Comparison of ENCODE assay signal across 8 mouse cellular contexts in the genomic region with DNA sequence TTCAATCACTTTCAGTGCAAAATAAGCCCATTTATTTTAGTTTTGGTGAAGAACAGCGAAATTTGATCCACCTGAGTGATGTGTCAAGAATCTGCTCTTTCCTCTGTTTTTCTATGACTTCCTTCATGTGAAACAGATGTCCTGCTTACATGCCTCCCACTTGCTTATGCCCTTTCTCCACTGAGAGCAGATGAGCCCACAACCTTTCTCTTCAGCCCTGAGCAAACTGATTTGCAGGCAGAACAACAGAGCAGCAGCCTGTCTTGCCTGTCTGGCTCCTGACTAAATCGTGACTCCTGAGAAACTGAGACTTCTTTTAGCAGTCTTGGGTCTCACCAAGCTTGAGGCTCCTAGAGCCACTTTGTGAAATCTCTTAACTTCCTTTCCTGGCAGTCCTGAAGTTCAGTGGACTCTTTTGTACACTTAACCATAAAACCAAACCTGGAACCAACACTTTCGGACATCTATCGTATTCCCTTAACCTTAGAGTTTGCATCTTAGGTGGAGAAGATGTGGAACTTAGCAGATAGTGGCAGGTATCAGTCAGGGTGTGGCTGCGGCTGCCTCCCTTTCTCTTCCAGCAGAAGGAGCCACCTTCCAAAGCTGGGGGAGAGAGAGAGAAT. TPM values are rescaled to one million over a fixed set of nuclear protein-coding genes. Genes with fewer than 3 reads are reported as not detected.
DNase-seq lines count a peak whose midpoint lies in the region; ATAC-seq and TF ChIP-seq lines count a peak whose summit lies in the region.

No protein-coding gene starts in this region.

- peak overlapping the region; percentile 95 for H3K4me2 ChIP-seq in hindbrain, embryonic 15.5 days

- 19% methylated on average over 5 of the region's 5 CpGs for WGBS in hindbrain, embryonic 15.5 days

- H3K9me3 ChIP-seq in hindbrain, embryonic 15.5 days, result no peaks in the 10 kb centered on the region

- H3K4me3 ChIP-seq in layer of hippocampus, adult 2 months, result peak overlapping the region; percentile 72; the same call in 1 of the 2 replicates
- peak overlapping the region; percentile 92 for H3K4me3 ChIP-seq in hindbrain, embryonic 15.5 days

- H3K9ac ChIP-seq in hindbrain, embryonic 15.5 days, result peak overlapping the region; percentile 94; the same call in 1 of the 2 replicates

- peak overlapping the region; percentile 53; the same call in 1 of the 2 replicates for H3K27ac ChIP-seq in layer of hippocampus, adult 2 months
- peak overlapping the region; percentile 53 for H3K27ac ChIP-seq in hindbrain, embryonic 15.5 days (replicated peaks)

- H3K4me1 ChIP-seq in hindbrain, embryonic 15.5 days (replicated peaks), result 0 out of 2 replicates have a peak, but pooled peaks cover 9% of the 10 kb centered on the region

- intact Hi-C loops in heart, postnatal 36 days (cut with DNase I), result no loop called here

- H3K27me3 ChIP-seq in hindbrain, embryonic 15.5 days, result no peaks in the 10 kb centered on the region

- peak; percentile 11; the same call in 1 of the 2 replicates for TF ChIP-seq CTCF in layer of hippocampus, adult 2 months (conservative IDR thresholded peaks at IDR 0.05)

- no peaks in the 10 kb centered on the region for H3K36me3 ChIP-seq in hindbrain, embryonic 15.5 days

- DNase-seq in layer of hippocampus, adult 2 months (ENCODE audit: low spot score in 2 of 2), result no peak
- no peak for DNase-seq in layer of hippocampus, postnatal 25 days (ENCODE audit: extremely low spot score in 1 of 2, low spot score in 1 of 2)
- peak; percentile 26 for DNase-seq in embryo, embryonic 11 days
- DNase-seq in neural tube, embryonic 10.5 days (ENCODE audit: extremely low spot score, low spot score), result peak; percentile 36
- no peak for DNase-seq in adrenal gland, postnatal 36 days
- DNase-seq in heart, postnatal 36 days, result no peak

- peak; percentile 8; the same call in 1 of the 2 replicates for ATAC-seq in hindbrain, embryonic 15.5 days (ENCODE audit: low FRiP score, low read depth)
- no peak for ATAC-seq in megakaryocyte-erythroid progenitor cell, adult 5-6 weeks (replicated peaks; ENCODE audit: low FRiP score, low TSS enrichment, poor library complexity, severe bottlenecking)

RNA-seq across cellular contexts. Expression of a gene that starts 0.5 kb away (rescaled TPM):
- total RNA-seq in layer of hippocampus, adult 2 months (2021), result 10 to 100 TPM; 67.3 to 73.8 TPM
- total RNA-seq in layer of hippocampus, postnatal 25 days (2021), result 10 to 100 TPM; 59.8 to 64.3 TPM
- polyA plus RNA-seq in hindbrain, embryonic 15.5 days (2015; fragmentation: Nextera tagmentation; extraction: Ambion mirVana), result 57.8 and 58.7 TPM in 2 replicates
- 1 to 10 TPM; 2.4 to 3.7 TPM for total RNA-seq in adrenal gland, postnatal 36 days (2021)
- not detected in 2 replicates for total RNA-seq in megakaryocyte-erythroid progenitor cell, adult 5-6 weeks (2014; fragmentation: Nextera tagmentation)
- not detected in 2 replicates for total RNA-seq in megakaryocyte-erythroid progenitor cell, adult 5-6 weeks (2017)
- total RNA-seq in heart, postnatal 36 days (2021), result under 1 TPM; 0.14 to 0.25 TPM

Comparison
In these comparisons a context has a peak if more than half of its experiments do, and no peak if none do; other contexts are left out.
1. DNase-seq: peak in embryo, embryonic 11 days (single experiment) and neural tube, embryonic 10.5 days (single experiment); none in layer of hippocampus, adult 2 months (0 of 2), layer of hippocampus, postnatal 25 days (0 of 2), adrenal gland, postnatal 36 days (0 of 2) and heart, postnatal 36 days (0 of 2).
2. RNA of a gene that starts 0.5 kb away (total RNA-seq): 67.3 to 73.8 TPM in layer of hippocampus, adult 2 months and 59.8 to 64.3 TPM in layer of hippocampus, postnatal 25 days; 2.4 to 3.7 TPM in adrenal gland, postnatal 36 days, 0.14 to 0.25 TPM in heart, postnatal 36 days and not detected in megakaryocyte-erythroid progenitor cell, adult 5-6 weeks; every median in the first group is over 10 times any median in the second.